Mouse (Mus musculus): ENCODE measurements at regions not wholly inside any gene's neighbourhood (a gene's known extent, or its start where the extent isn't known, plus 50 kb on each side); places are given as distances from the start of the nearest gene placed in this dataset.

GRCm38 (mm10) chr4:9124586-9125232 is 885.9 kb upstream of the Car8 start:
- TF ChIP-seq CTCF (conservative IDR thresholded peaks at IDR 0.05): no peak
- no peak overlapping the region for H3K27ac ChIP-seq
- no peak overlapping the region for H3K4me3 ChIP-seq
- no peak for DNase-seq (ENCODE audit: low spot score in 2 of 2)

- Histone ChIP-seq H3K27ac (no peak overlapping the region), H3K4me3 (no peak overlapping the region)
- no peak for DNase-seq (ENCODE audit: low spot score in 2 of 2)
- no peak for TF ChIP-seq CTCF (conservative IDR thresholded peaks at IDR 0.05)
Observed at GRCm38 (mm10) chr4:9124109-9124508, 885.3 kb upstream of the Car8 start.

DNA sequence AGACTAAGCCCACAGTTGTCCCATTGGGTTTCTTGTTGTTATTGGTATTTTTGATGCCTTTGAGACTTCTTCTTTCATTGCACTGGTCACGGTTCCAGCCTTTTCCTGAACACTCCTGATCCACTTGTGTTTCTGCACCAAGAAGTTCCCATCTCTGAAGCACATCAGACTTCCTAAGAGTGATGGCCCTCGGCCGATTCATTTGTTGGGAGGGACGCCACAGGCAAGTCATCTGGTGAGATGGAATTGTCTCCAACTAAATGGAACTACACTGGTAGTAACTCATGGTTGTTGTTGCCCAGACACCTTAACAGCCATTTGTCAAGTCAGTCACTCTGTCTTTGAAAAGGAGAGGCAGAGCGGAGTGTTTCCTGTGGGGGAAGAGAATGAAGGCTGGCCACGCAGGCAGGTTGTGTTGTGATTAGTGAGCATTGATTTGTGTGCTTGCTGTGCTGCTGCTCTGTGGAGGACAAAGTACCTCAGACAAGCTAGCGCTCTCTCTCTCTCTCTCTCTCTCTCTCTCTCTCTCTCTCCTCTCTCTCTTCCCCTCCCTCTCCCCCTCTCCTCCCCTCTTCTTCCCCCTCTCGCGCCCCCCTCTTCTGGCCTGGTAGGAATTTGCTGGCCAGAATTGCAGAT is 884.7 kb upstream of the Car8 start:
- Histone ChIP-seq H3K4me3 (no peak overlapping the region), H3K27ac (no peak overlapping the region)
- DNase-seq (ENCODE audit: low spot score in 2 of 2): no peak
- TF ChIP-seq CTCF (conservative IDR thresholded peaks at IDR 0.05): no peak

- TF ChIP-seq CTCF (conservative IDR thresholded peaks at IDR 0.05): no peak
- Histone ChIP-seq H3K27ac (no peak overlapping the region), H3K4me3 (no peak overlapping the region)
- no peak for DNase-seq (ENCODE audit: low spot score in 2 of 2)
Observed at GRCm38 (mm10) chr4:9122639-9123286, 883.9 kb upstream of the Car8 start.

DNA sequence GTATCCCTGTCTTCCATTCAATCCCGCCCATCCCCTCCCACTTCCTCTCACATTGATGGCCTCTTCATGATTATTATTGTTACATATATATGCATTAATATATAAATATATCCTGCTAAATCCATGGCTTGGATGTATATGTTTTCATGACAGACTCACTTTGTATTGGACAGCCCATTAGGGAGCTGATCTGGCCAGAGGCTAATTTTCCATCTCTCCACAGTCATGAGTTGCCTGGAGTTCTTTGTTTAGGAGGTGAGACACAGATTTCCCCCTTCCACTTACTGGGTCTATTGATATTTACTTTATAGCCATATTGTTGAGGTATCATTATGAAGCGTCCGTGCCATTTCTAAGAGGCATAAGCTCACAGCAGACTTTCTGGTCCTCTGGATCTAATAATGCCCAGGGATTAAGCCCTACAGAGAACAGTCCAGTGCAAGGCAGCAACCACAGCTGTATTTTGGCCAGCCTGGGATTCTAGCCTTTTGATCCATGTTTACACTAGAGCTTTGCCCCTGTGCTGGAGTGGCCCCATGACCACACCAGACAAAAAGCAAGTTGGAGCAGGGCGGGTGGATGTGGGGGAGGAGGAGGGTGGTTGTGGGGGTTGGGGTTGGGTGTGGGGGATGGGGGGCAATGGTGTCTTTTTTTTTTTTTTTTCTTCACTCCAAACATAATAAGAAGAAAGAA is 878.3 kb upstream of the Car8 start:
- TF ChIP-seq CTCF (conservative IDR thresholded peaks at IDR 0.05): no peak
- DNase-seq (ENCODE audit: low spot score in 2 of 2): no peak
- Histone ChIP-seq H3K27ac (no peak overlapping the region), H3K4me3 (no peak overlapping the region)

GRCm38 (mm10) chr4:9115874-9116273 is 877.0 kb upstream of the Car8 start:
- H3K27ac ChIP-seq: no peak overlapping the region
- no peak for TF ChIP-seq CTCF (conservative IDR thresholded peaks at IDR 0.05)
- no peak overlapping the region for H3K4me3 ChIP-seq
- DNase-seq (ENCODE audit: low spot score in 2 of 2): no peak

DNA sequence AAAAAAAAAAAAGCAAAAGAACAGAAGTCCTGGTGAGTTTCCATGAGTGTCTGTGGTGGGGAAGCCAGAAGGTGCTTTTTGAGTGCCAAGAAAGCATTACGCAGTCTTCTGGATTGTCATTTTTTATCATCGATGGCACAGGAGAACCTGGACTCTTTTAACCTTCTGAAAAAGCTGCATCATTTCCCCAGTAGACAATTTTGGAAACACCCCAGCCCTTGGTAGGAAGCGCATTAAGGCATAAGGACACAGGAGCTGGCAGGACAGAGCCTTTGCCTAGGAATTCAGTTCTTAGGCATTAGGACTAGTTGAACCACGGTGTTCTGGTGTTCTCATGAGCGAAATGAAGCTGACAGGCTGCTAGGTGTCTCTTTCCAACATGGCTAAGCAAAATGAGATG is 875.1 kb upstream of the Car8 start:
- H3K27ac ChIP-seq: no peak overlapping the region
- DNase-seq (ENCODE audit: low spot score in 2 of 2): no peak
- no peak overlapping the region for H3K4me3 ChIP-seq
- no peak for TF ChIP-seq CTCF (conservative IDR thresholded peaks at IDR 0.05)

- no peak for TF ChIP-seq CTCF (conservative IDR thresholded peaks at IDR 0.05)
- DNase-seq (ENCODE audit: low spot score in 2 of 2): no peak
- Histone ChIP-seq H3K4me3 (no peak overlapping the region), H3K27ac (no peak overlapping the region)
Observed at GRCm38 (mm10) chr4:9110355-9110754, 871.5 kb upstream of the Car8 start.

DNA sequence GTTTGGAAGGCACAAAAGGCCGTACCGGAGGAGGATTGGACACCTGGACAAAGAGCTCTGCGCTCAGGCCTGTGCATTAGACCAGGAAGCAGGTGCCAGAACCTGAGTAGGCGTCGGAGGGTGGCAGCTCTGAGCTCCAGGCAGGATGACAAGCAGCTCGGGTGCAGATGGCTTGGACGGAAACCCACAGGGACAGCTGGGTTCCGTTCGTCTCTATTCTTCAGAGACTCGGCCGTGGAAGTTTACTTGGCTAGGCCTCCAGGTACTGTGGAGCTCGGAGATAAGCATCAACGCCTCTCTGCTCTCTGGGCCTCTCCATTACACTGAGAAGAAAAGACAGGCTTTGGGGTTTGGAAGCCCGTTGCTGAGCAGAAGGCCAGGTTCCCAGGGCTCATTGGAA is 868.5 kb upstream of the Car8 start:
- no peak for TF ChIP-seq CTCF (conservative IDR thresholded peaks at IDR 0.05)
- no peak overlapping the region for H3K4me3 ChIP-seq
- DNase-seq (ENCODE audit: low spot score in 2 of 2): peak; percentile 54 to 64
- H3K27ac ChIP-seq: peak overlapping the region; percentile 64

DNA sequence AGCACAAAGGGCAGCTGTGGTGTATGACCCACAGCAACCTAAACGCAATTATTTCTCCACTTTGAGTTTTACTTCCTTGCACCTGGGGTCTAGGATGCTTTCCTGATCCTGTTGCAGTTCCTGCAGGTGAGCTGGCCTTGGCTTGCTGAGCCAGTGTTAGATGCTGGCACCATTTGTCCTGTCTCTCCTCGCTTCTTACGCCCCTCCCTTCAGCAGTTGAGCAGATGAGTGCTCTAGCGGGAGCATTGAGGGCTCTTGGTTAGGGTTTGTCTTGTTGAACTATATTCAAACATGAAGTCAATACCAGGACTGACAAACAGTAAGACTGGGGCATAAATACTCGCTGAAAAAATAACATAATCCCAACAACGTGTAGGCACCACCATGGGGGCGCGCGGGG is 867.9 kb upstream of the Car8 start:
- H3K27ac ChIP-seq: no peak overlapping the region
- no peak for DNase-seq (ENCODE audit: low spot score in 2 of 2)

GRCm38 (mm10) chr4:9104657-9105056 is 865.8 kb upstream of the Car8 start:
- H3K4me3 ChIP-seq: no peak overlapping the region
- no peak for TF ChIP-seq CTCF (conservative IDR thresholded peaks at IDR 0.05)

More for the DNA sequence above, 867.9 kb upstream of the Car8 start:
- no peak for TF ChIP-seq CTCF (conservative IDR thresholded peaks at IDR 0.05)
- no peak overlapping the region for H3K4me3 ChIP-seq

DNA sequence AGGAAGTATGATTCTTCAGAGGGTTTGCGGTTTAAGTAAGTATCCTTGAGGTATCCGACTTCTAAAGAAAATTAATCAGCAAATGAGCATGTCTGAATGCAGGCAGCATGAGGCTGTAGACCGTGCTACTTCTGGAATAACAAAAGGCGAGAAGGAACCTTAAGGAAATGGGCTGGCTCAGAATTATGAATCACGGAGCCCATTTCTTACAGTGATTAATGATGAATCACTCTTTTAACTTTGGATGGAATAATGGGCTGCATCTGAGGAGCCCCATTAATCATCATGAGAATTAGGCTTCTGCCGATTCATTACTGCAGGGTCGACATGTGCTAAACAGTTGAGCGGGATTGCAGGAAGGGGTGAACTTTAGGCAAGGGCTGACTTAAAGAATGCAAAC is 865.1 kb upstream of the Car8 start:
- no peak overlapping the region for H3K4me3 ChIP-seq
- DNase-seq (ENCODE audit: low spot score in 2 of 2): no peak
- H3K27ac ChIP-seq: no peak overlapping the region
- TF ChIP-seq CTCF (conservative IDR thresholded peaks at IDR 0.05): no peak

More at GRCm38 (mm10) chr4:9104657-9105056, 865.8 kb upstream of the Car8 start:
- no peak overlapping the region for H3K27ac ChIP-seq
- DNase-seq (ENCODE audit: low spot score in 2 of 2): no peak

Data from layer of hippocampus, adult 2 months (tissue).